Mouse (Mus musculus): Measurements from ENCODE around the gene Egfl7.

DNA sequence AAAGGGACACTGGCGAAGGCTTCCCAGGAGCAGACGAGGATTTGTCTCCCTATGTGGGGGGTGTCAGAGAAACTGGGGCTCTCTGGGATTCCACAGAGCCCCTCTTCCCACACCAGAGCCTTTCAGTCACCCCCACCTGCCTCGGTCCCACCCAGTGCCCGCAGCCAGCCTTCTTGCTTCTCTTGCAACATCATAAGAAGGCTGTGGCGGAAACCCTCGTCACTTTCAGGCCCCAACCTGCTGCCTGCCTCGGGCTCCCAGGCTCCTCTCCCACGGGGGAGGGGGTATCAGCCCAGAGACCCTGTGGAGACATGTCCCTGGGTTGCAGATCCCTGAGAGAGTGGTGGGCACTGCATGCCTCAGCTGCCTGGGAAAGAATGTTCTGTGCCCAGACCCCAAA is 28.4 kb upstream of the Egfl7 start:
- TF ChIP-seq CTCF (conservative IDR thresholded peaks at IDR 0.05; ENCODE audit: low read length) (no peak), POU5F1 (IDR thresholded peaks at IDR 0.05; ENCODE audit: borderline replicate concordance, low read length) (no peak), NANOG (IDR thresholded peaks at IDR 0.05; ENCODE audit: borderline replicate concordance, low read length) (no peak)

Data from E14TG2a.4 (cell line).